Mouse (Mus musculus): ENCODE results near the gene Il1f5.

The Il1f5 gene

DNA sequence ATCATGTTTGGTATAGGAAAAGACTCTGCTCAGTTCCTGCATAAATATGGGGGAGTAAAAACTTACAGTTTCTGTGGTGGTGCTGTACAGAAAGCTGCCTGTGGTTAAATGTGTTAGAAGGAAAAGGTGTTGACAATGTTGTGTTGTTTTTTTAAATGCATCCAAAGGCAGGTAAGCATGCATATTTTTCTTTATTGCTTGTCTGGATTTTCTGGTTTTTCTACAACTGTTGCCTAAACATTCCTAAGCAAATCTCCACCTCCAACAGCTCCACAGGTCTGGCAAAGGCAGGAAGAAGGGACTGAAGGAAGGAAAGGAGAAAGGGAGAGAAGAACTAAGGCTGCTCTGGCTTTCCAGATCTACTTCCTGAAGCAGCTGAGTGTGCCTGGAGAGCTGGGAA, at the start of gene Il1f5:
TSS of gene Il1f5 (plus strand) at position 301 of the 400 bp plus-strand sequence.
- DNase-seq (ENCODE audit: low read depth, low spot score): no peak

DNA sequence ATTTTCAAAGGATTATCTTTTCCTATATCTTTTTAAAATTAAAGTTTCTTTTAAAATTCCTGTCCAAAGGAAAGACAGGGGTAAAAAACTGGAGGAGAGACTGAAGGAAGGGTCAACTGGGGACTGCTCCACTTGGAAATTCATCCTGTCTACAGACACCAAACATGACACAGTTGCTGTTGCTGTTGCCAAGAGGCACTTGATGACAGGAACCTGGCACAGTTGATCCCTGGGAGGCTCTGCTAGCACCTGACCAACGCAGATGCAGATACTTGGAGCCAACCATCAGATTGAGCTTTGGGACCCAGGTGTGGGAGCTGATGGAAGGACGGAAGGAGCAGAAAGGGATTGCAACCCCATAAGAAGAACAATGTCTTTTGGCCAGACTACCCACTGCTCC, 49.6 kb upstream of the Il1f5 start:
- no peak for DNase-seq (ENCODE audit: low read depth, low spot score)

GRCm38 (mm10) chr2:24267503-24267902, 9.3 kb upstream of the Il1f5 start:
- no peak for DNase-seq (ENCODE audit: low read depth, low spot score)

- no peak for DNase-seq (ENCODE audit: low read depth, low spot score)
Observed at GRCm38 (mm10) chr2:24273619-24274018, 3.1 kb upstream of the Il1f5 start.

DNA sequence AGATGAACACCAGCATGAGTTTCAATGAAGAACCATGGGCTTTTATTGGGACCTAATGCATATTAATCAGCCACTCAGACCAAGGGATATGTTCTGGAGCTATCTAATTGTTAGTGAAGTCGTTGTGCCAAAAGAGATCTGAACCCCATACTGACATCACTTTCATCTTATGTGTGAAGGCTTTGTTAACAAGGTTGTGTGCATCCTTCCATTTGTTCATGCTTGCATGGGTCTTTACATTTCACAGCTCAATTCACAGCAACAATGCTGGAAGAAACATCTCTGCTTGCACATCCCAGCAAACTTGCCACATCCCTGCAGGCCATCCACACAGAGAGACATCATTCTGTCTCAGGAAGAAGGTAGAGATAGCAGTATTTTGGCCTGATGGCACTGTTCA, 1.6 kb upstream of the Il1f5 start:
- no peak for DNase-seq (ENCODE audit: low read depth, low spot score)

GRCm38 (mm10) chr2:24290896-24291295, 14.1 kb downstream of the Il1f5 start, which contains the start of gene Il1f10:
TSS of gene Il1f10 (plus strand) at chr2:24291196.
- no peak for DNase-seq (ENCODE audit: low read depth, low spot score)

- DNase-seq (ENCODE audit: low read depth, low spot score): peak; percentile 67
Observed at GRCm38 (mm10) chr2:24294616-24295015, 17.9 kb downstream of the Il1f5 start.

- DNase-seq (ENCODE audit: low read depth, low spot score): peak; percentile 60
Observed at GRCm38 (mm10) chr2:24296837-24297236, 20.1 kb downstream of the Il1f5 start.

GRCm38 (mm10) chr2:24311302-24312001, 34.7 kb downstream of the Il1f5 start:
- no peak for DNase-seq (ENCODE audit: low read depth, low spot score)

- no peak for DNase-seq (ENCODE audit: low read depth, low spot score)
Observed at GRCm38 (mm10) chr2:24316919-24317318, 40.2 kb downstream of the Il1f5 start.

GRCm38 (mm10) chr2:24317919-24318598, 41.3 kb downstream of the Il1f5 start:
- DNase-seq (ENCODE audit: low read depth, low spot score): no peak
